Mouse (Mus musculus): ENCODE measurements around the gene Jag2. TPM values are rescaled to one million over a fixed set of nuclear protein-coding genes. Genes with fewer than 3 reads are reported as not detected.

The Jag2 gene
- polyA plus RNA-seq, 1 experiment: 51.8 TPM

DNA sequence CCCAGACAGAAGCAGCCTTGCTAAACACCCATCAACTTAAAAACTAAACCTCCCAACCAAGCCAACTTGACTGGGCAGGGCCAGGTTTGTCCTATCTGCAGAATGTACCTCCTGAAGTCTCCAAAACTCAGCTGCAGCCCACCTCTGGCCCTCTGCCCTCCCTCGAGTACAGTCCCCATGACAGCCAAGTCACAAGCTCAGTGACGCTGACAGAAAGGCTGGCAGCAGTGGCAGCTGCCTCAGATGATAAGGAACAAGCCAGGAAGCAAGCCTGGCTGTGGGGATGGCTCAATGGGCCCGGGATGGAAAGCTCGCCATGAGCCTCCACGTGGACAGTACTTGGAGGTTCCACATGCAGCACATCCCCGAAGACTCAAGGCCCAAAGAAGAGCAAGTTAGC, 40.0 kb upstream of the Jag2 start:
- Histone ChIP-seq H3ac (ENCODE audit: control insufficient read depth, insufficient read length) (no peak overlapping the region), H3K4me3 (no peak overlapping the region), H3K27me3 (ENCODE audit: control insufficient read depth, insufficient read depth, insufficient read length) (no peaks in the 10 kb centered on the region), H3K36me3 (ENCODE audit: control insufficient read depth, insufficient read depth) (peaks cover 43% of the 10 kb centered on the region), H3K79me2 (ENCODE audit: control insufficient read depth, insufficient read depth) (no peaks in the 10 kb centered on the region), H3K4me2 (ENCODE audit: low read depth) (no peak overlapping the region)
- TF ChIP-seq TCF3 (IDR thresholded peaks at IDR 0.05; ENCODE audit: insufficient read length, low read depth): no peak
- TF ChIP-seq MYOD1 (IDR thresholded peaks at IDR 0.05; ENCODE audit: control insufficient read depth in 1 of 3, insufficient read length in 2 of 3, low read depth in 2 of 3): no peak

DNA sequence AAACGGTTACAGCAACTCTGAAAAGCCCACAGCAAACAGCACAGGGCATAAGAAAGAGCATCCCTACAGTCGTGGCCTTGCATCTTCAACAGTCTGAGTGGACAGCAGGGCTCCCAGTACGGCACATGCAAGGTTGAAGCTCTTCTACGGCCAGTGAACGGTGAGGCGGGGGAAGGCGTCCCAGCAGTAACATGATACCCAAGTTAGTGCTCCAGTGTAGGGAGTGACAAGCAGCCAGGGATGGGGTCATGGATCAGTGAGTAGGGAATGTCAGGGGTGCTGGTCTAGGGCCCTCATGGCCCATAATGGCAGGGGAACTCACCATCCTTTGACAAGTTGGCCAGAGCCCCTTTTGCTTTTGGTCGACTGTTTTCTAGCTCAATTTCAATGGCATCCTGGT, 39.4 kb upstream of the Jag2 start:
- H3ac ChIP-seq (ENCODE audit: control insufficient read depth, insufficient read length): no peak overlapping the region
- H3K79me2 ChIP-seq (ENCODE audit: control insufficient read depth, insufficient read depth): no peaks in the 10 kb centered on the region

DNA sequence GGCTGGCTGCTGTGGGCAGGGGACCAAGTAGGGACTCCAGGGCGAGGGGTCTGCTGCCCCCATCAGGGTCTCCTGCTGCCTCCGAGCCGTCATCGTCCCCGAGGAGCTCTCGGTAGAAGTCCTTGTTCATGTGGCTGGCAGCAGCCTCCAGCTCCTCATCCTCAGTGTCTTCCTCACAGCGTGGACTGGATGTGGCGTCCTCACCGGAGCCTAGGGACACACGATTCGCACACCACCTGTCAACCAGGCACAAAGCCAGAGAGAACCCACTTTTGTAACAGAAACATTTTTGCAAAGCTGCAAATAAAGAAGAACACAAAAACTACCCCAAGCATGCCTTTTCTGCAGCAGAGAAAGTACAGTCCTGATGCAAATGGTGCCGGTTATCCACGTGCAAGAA, 36.2 kb upstream of the Jag2 start:
- TF ChIP-seq CEBPB (IDR thresholded peaks at IDR 0.05; ENCODE audit: insufficient read depth, poor library complexity, severe bottlenecking): no peak
- no peak for TF ChIP-seq MYOG (IDR thresholded peaks at IDR 0.05; ENCODE audit: control insufficient read depth in 1 of 3, insufficient read depth in 1 of 3, insufficient read length in 2 of 3, low read depth in 2 of 3)
- no peak for TF ChIP-seq TCF3 (IDR thresholded peaks at IDR 0.05; ENCODE audit: insufficient read length, low read depth)
- TF ChIP-seq E2F4 (IDR thresholded peaks at IDR 0.05; ENCODE audit: insufficient read depth): no peak
- TF ChIP-seq USF1 (IDR thresholded peaks at IDR 0.05; ENCODE audit: low read depth): no peak
- TF ChIP-seq SRF (IDR thresholded peaks at IDR 0.05; ENCODE audit: control insufficient read depth, insufficient read length, low read depth): no peak
- TF ChIP-seq POLR2A (IDR thresholded peaks at IDR 0.05; ENCODE audit: insufficient read length, low read depth): no peak
- TF ChIP-seq TCF12 (IDR thresholded peaks at IDR 0.05; ENCODE audit: insufficient read depth, poor library complexity, severe bottlenecking): no peak
- TF ChIP-seq POLR2AphosphoS2 (IDR thresholded peaks at IDR 0.05; ENCODE audit: insufficient read length, low read depth): no peak
- TF ChIP-seq MAX (IDR thresholded peaks at IDR 0.05; ENCODE audit: low read depth): no peak
- Histone ChIP-seq H3K4me2 (ENCODE audit: low read depth) (no peak overlapping the region), H3K79me2 (ENCODE audit: control insufficient read depth, insufficient read depth) (no peaks in the 10 kb centered on the region), H3K27me3 (ENCODE audit: control insufficient read depth, insufficient read depth, insufficient read length) (no peaks in the 10 kb centered on the region), H3K4me3 (no peak overlapping the region), H3K36me3 (ENCODE audit: control insufficient read depth, insufficient read depth) (peaks cover 38% of the 10 kb centered on the region), H3ac (ENCODE audit: control insufficient read depth, insufficient read length) (no peak overlapping the region)

More for the DNA sequence above, 39.4 kb upstream of the Jag2 start:
- Histone ChIP-seq H3K4me2 (ENCODE audit: low read depth) (no peak overlapping the region), H3K4me3 (no peak overlapping the region), H3K27me3 (ENCODE audit: control insufficient read depth, insufficient read depth, insufficient read length) (no peaks in the 10 kb centered on the region), H3K36me3 (ENCODE audit: control insufficient read depth, insufficient read depth) (peaks cover 44% of the 10 kb centered on the region)
- TF ChIP-seq TCF12 (IDR thresholded peaks at IDR 0.05; ENCODE audit: insufficient read depth, poor library complexity, severe bottlenecking) (no peak), REST (IDR thresholded peaks at IDR 0.05; ENCODE audit: insufficient read depth, insufficient read length) (no peak), SRF (IDR thresholded peaks at IDR 0.05; ENCODE audit: control insufficient read depth, insufficient read length, low read depth) (no peak), CEBPB (IDR thresholded peaks at IDR 0.05; ENCODE audit: insufficient read depth, poor library complexity, severe bottlenecking) (no peak), POLR2A (IDR thresholded peaks at IDR 0.05; ENCODE audit: insufficient read length, low read depth) (no peak), USF1 (IDR thresholded peaks at IDR 0.05; ENCODE audit: low read depth) (no peak), MAX (IDR thresholded peaks at IDR 0.05; ENCODE audit: low read depth) (no peak), POLR2AphosphoS2 (IDR thresholded peaks at IDR 0.05; ENCODE audit: insufficient read length, low read depth) (no peak), MYOG (IDR thresholded peaks at IDR 0.05; ENCODE audit: control insufficient read depth in 1 of 3, insufficient read depth in 1 of 3, insufficient read length in 2 of 3, low read depth in 2 of 3) (no peak), MYOD1 (IDR thresholded peaks at IDR 0.05; ENCODE audit: control insufficient read depth in 1 of 3, insufficient read length in 2 of 3, low read depth in 2 of 3) (no peak), E2F4 (IDR thresholded peaks at IDR 0.05; ENCODE audit: insufficient read depth) (no peak), TCF3 (IDR thresholded peaks at IDR 0.05; ENCODE audit: insufficient read length, low read depth) (no peak)

DNA sequence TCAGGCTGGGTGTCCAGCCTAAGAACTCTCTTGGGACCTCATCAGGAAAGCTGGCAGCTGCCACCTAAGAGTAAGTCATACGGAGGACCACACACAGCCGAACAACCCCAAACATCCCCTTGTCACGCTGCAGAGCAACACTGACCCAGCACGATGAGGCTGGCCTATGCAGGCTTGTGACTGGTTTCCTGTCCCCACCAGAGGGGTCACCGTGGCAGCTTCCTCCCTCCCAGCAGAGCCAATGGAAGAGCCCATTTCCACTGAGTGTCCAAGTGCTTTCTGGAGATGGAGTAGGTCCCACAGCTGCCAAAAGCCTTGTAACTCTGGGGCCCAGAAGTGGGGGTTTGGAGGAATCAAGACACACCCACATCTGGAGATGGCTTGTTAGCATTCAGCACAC, 32.3 kb upstream of the Jag2 start:
- Histone ChIP-seq H3ac (ENCODE audit: control insufficient read depth, insufficient read length) (no peak overlapping the region), H3K27me3 (ENCODE audit: control insufficient read depth, insufficient read depth, insufficient read length) (no peaks in the 10 kb centered on the region), H3K79me2 (ENCODE audit: control insufficient read depth, insufficient read depth) (no peaks in the 10 kb centered on the region), H3K4me2 (ENCODE audit: low read depth) (no peak overlapping the region), H3K36me3 (ENCODE audit: control insufficient read depth, insufficient read depth) (peaks cover 28% of the 10 kb centered on the region), H3K4me3 (no peak overlapping the region)
- TF ChIP-seq CEBPB (IDR thresholded peaks at IDR 0.05; ENCODE audit: insufficient read depth, poor library complexity, severe bottlenecking): no peak
- no peak for TF ChIP-seq E2F4 (IDR thresholded peaks at IDR 0.05; ENCODE audit: insufficient read depth)
- no peak for TF ChIP-seq MAX (IDR thresholded peaks at IDR 0.05; ENCODE audit: low read depth)
- TF ChIP-seq REST (IDR thresholded peaks at IDR 0.05; ENCODE audit: insufficient read depth, insufficient read length): no peak
- TF ChIP-seq USF1 (IDR thresholded peaks at IDR 0.05; ENCODE audit: low read depth): no peak
- TF ChIP-seq POLR2AphosphoS2 (IDR thresholded peaks at IDR 0.05; ENCODE audit: insufficient read length, low read depth): no peak
- TF ChIP-seq MYOG (IDR thresholded peaks at IDR 0.05; ENCODE audit: control insufficient read depth in 1 of 3, insufficient read depth in 1 of 3, insufficient read length in 2 of 3, low read depth in 2 of 3): no peak
- no peak for TF ChIP-seq MYOD1 (IDR thresholded peaks at IDR 0.05; ENCODE audit: control insufficient read depth in 1 of 3, insufficient read length in 2 of 3, low read depth in 2 of 3)
- TF ChIP-seq SRF (IDR thresholded peaks at IDR 0.05; ENCODE audit: control insufficient read depth, insufficient read length, low read depth): no peak
- TF ChIP-seq TCF12 (IDR thresholded peaks at IDR 0.05; ENCODE audit: insufficient read depth, poor library complexity, severe bottlenecking): no peak
- TF ChIP-seq POLR2A (IDR thresholded peaks at IDR 0.05; ENCODE audit: insufficient read length, low read depth): no peak
- TF ChIP-seq TCF3 (IDR thresholded peaks at IDR 0.05; ENCODE audit: insufficient read length, low read depth): no peak

DNA sequence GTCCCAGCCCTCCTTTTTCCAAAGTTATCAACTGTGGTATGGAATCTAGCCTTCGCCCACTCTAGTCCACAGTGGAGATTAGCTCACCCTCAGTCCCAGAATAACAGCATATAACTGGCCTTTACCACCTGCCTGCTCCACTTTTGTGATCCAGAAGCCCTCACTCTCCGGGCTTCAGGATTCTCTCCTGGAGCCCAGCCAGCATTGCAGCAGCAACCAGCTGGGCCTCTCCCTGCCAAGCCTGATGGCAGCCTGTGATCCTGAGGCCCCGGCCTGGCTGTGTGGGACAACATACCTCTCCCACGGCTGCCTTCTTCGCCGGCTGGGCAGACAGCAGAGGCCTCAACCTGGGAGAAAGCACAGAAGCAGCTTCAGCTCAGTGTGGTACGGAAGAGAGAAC, 31.9 kb upstream of the Jag2 start:
- Histone ChIP-seq H3ac (ENCODE audit: control insufficient read depth, insufficient read length) (no peak overlapping the region), H3K4me2 (ENCODE audit: low read depth) (no peak overlapping the region), H3K4me3 (no peak overlapping the region), H3K27me3 (ENCODE audit: control insufficient read depth, insufficient read depth, insufficient read length) (no peaks in the 10 kb centered on the region), H3K79me2 (ENCODE audit: control insufficient read depth, insufficient read depth) (no peaks in the 10 kb centered on the region), H3K36me3 (ENCODE audit: control insufficient read depth, insufficient read depth) (peaks cover 25% of the 10 kb centered on the region)
- TF ChIP-seq MYOD1 (IDR thresholded peaks at IDR 0.05; ENCODE audit: control insufficient read depth in 1 of 3, insufficient read length in 2 of 3, low read depth in 2 of 3) (no peak), MAX (IDR thresholded peaks at IDR 0.05; ENCODE audit: low read depth) (no peak), POLR2A (IDR thresholded peaks at IDR 0.05; ENCODE audit: insufficient read length, low read depth) (no peak), TCF12 (IDR thresholded peaks at IDR 0.05; ENCODE audit: insufficient read depth, poor library complexity, severe bottlenecking) (no peak), TCF3 (IDR thresholded peaks at IDR 0.05; ENCODE audit: insufficient read length, low read depth) (no peak), MYOG (IDR thresholded peaks at IDR 0.05; ENCODE audit: control insufficient read depth in 1 of 3, insufficient read depth in 1 of 3, insufficient read length in 2 of 3, low read depth in 2 of 3) (no peak), POLR2AphosphoS2 (IDR thresholded peaks at IDR 0.05; ENCODE audit: insufficient read length, low read depth) (no peak), SRF (IDR thresholded peaks at IDR 0.05; ENCODE audit: control insufficient read depth, insufficient read length, low read depth) (no peak), CEBPB (IDR thresholded peaks at IDR 0.05; ENCODE audit: insufficient read depth, poor library complexity, severe bottlenecking) (no peak), E2F4 (IDR thresholded peaks at IDR 0.05; ENCODE audit: insufficient read depth) (no peak), USF1 (IDR thresholded peaks at IDR 0.05; ENCODE audit: low read depth) (no peak), REST (IDR thresholded peaks at IDR 0.05; ENCODE audit: insufficient read depth, insufficient read length) (no peak)
